Mouse (Mus musculus): ENCODE results near the gene Tex21.
A peak's percentile ranks its signal among the peaks of the same experiment; 100 is the strongest.

GRCm38 (mm10) chr12:76194526-76194925 is 52.0 kb downstream of the Tex21 start:
- TF ChIP-seq CTCF (IDR thresholded peaks at IDR 0.05 in 2 of 3, conservative IDR thresholded peaks at IDR 0.05 in 1 of 3; ENCODE audit: control insufficient read depth in 1 of 3, insufficient read depth in 1 of 3, low read depth in 2 of 3, low read length in 3 of 3, poor library complexity in 1 of 3, severe bottlenecking in 1 of 3) (peak in 1 of 3 experiments; percentile 38; a peak in 2 of 6 replicates), SIN3A (IDR thresholded peaks at IDR 0.05; ENCODE audit: low read length) (no peak), RCOR1 (IDR thresholded peaks at IDR 0.05; ENCODE audit: low read depth, low read length) (no peak), EP300 (IDR thresholded peaks at IDR 0.05; ENCODE audit: low read depth in 1 of 2, low read length in 2 of 2) (no peak), USF1 (IDR thresholded peaks at IDR 0.05; ENCODE audit: low read depth, low read length) (no peak), ZNF384 (IDR thresholded peaks at IDR 0.05; ENCODE audit: low read depth, low read length) (no peak)

Data from MEL (cell line).